14 mouse cellular contexts compared by ENCODE assay signal in genomic region chr15:64470743-64471142, GRCm38 (mm10).
DNase-seq lines count a peak whose midpoint lies in the region; ATAC-seq and TF ChIP-seq lines count a peak whose summit lies in the region.
"Had no signal": no experiment of that assay in that cellular context is flagged by ENCODE, and none has a peak within 500 bp of the region (broad histone marks: within the 10 kb centered on the region; RNA-seq: fewer than 3 reads in every experiment).

No protein-coding gene starts in this region.

- no peak overlapping the region for H3ac ChIP-seq in C2C12 (ENCODE audit: control insufficient read depth, insufficient read length, low read depth)

- no peak overlapping the region for H3K9ac ChIP-seq in heart, embryonic 11.5 days (ENCODE audit: low read depth, low read length)
- H3K9ac ChIP-seq: midbrain, embryonic 13.5 days had no signal

- H3K79me2 ChIP-seq in C2C12 (ENCODE audit: control insufficient read depth, insufficient read depth): no peaks in the 10 kb centered on the region

- no peak overlapping the region for H3K4me3 ChIP-seq in heart, embryonic 11.5 days (ENCODE audit: low read depth, low read length)
- H3K4me3 ChIP-seq in C2C12 (ENCODE audit: insufficient read depth, poor library complexity, severe bottlenecking): no peak overlapping the region
- H3K4me3 ChIP-seq: layer of hippocampus, adult 2 months; midbrain, embryonic 13.5 days had no signal

- no peak for TF ChIP-seq CTCF in C2C12 (IDR thresholded peaks at IDR 0.05; ENCODE audit: control insufficient read depth, insufficient read depth, insufficient read length)

- H3K4me1 ChIP-seq in heart, embryonic 11.5 days (ENCODE audit: control insufficient read depth, insufficient read depth, low read length): no peaks in the 10 kb centered on the region
- H3K4me1 ChIP-seq: midbrain, embryonic 13.5 days had no signal

- H3K36me3 ChIP-seq in heart, embryonic 11.5 days (ENCODE audit: control insufficient read depth, insufficient read depth, low read length): no peaks in the 10 kb centered on the region
- no peaks in the 10 kb centered on the region for H3K36me3 ChIP-seq in C2C12 (ENCODE audit: control insufficient read depth, insufficient read depth)
- H3K36me3 ChIP-seq: midbrain, embryonic 13.5 days had no signal

- no peak overlapping the region for H3K27ac ChIP-seq in heart, embryonic 11.5 days (ENCODE audit: low read depth, low read length)
- H3K27ac ChIP-seq: layer of hippocampus, adult 2 months; macrophage; midbrain, embryonic 13.5 days had no signal

- no peaks in the 10 kb centered on the region for H3K79me3 ChIP-seq in C2C12 (ENCODE audit: low read depth)

- no peak overlapping the region for H3K4me2 ChIP-seq in heart, embryonic 11.5 days
- H3K4me2 ChIP-seq: midbrain, embryonic 13.5 days had no signal

- peak; percentile 96 for DNase-seq in heart, adult 11 months
- peak; percentile 17 to 46 for DNase-seq in gastrocnemius, adult 8-10 months (ENCODE audit: low spot score in 2 of 2)
- DNase-seq in heart, postnatal 36 days: peak; percentile 32 to 43
- no peak for DNase-seq in natural killer cell, adult 2 months (ENCODE audit: low spot score in 2 of 2)
- no peak for DNase-seq in urinary bladder, postnatal 14 days (ENCODE audit: low spot score)
- DNase-seq: cerebellum, adult 2 months; liver; thymus, postnatal 36 days had no signal

- intact Hi-C loops in heart, postnatal 36 days (cut with DNase I): no loop called here

- no peaks in the 10 kb centered on the region for H3K27me3 ChIP-seq in heart, embryonic 11.5 days (ENCODE audit: control insufficient read depth, insufficient read depth, low read length)
- no peaks in the 10 kb centered on the region for H3K27me3 ChIP-seq in C2C12 (ENCODE audit: control insufficient read depth, insufficient read depth, insufficient read length)
- H3K27me3 ChIP-seq: midbrain, embryonic 13.5 days had no signal

- no peak for ATAC-seq in heart, embryonic 11.5 days (replicated peaks; ENCODE audit: insufficient number of reproducible peaks, low FRiP score, low TSS enrichment)
- no peak for ATAC-seq in erythroblast, adult 5-6 weeks (replicated peaks; ENCODE audit: low FRiP score, poor library complexity, severe bottlenecking)
- ATAC-seq: midbrain, embryonic 13.5 days had no signal

- H3K9me3 ChIP-seq in heart, embryonic 11.5 days (replicated peaks; ENCODE audit: control insufficient read depth, low read length): no peaks in the 10 kb centered on the region
- H3K9me3 ChIP-seq: midbrain, embryonic 13.5 days had no signal

- WGBS in heart, embryonic 11.5 days (ENCODE audit: insufficient replicate concordance): 66% methylated on average over 1 of the region's 1 CpGs

TF ChIP-seq in C2C12, 6 proteins besides CTCF, POLR2A, EP300 and RAD21:
- TF ChIP-seq CEBPB (IDR thresholded peaks at IDR 0.05; ENCODE audit: low read depth) (peak; percentile 34), MYOG (IDR thresholded peaks at IDR 0.05; ENCODE audit: control insufficient read depth, extremely low read depth, insufficient read length) (no peak), MYOD1 (IDR thresholded peaks at IDR 0.05; ENCODE audit: control insufficient read depth, insufficient read length, low read depth) (no peak), FOSL1 (IDR thresholded peaks at IDR 0.05; ENCODE audit: insufficient read depth, low read length, poor library complexity, severe bottlenecking) (no peak), MAX (IDR thresholded peaks at IDR 0.05) (peak; percentile 59), USF1 (IDR thresholded peaks at IDR 0.05; ENCODE audit: low read depth) (no peak)

Comparison
In these comparisons a context has a peak if more than half of its experiments do, and no peak if none do; other contexts are left out.
1. DNase-seq: peak in heart, adult 11 months (single experiment), gastrocnemius, adult 8-10 months (2 of 2) and heart, postnatal 36 days (2 of 2); none in natural killer cell, adult 2 months (0 of 2) and urinary bladder, postnatal 14 days (single experiment).